Mouse (Mus musculus): ENCODE measurements around the gene Mfsd4b1.

Mfsd4b1 gene

DNA sequence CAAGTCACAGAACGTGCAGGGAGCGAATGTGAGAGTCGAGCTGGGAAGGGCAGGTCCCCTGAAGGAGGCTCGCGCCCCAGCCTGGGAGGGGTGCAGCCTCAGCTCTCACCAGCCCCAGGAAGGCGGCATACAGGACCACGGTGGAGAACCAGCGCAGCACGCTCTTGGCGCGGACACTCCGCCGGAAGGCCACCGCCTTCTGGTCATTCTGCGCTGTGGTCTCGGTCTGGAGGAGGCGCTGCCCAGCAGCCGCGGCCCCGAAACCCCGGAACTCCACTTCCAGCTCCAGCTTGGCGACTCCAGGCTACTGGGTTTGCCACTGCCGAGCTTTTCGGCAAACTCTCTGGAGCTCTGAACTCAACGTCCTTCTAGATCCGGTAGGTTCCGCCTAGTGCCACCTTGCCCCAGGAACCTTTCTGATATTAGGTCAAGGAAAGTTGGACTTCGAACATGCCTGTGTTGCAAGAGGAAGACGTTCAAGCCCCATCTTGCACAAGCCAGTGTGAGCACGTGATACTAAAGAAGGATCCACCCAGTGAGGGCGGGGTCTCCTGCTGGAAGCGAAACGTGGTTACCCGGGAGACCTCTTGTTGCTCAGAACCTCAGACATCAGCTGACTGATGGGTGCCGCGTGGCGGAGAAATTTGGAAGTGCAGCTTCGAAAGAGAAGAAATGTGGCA lies 65.2 kb downstream of the Mfsd4b1 start, which contains the start of gene Mfsd4b3:
Mfsd4b3 (minus strand) TSS at position 393 of the 680 bp plus-strand sequence.
- peak; percentile 82 to 89 for DNase-seq (ENCODE audit: low spot score in 2 of 2)

DNA sequence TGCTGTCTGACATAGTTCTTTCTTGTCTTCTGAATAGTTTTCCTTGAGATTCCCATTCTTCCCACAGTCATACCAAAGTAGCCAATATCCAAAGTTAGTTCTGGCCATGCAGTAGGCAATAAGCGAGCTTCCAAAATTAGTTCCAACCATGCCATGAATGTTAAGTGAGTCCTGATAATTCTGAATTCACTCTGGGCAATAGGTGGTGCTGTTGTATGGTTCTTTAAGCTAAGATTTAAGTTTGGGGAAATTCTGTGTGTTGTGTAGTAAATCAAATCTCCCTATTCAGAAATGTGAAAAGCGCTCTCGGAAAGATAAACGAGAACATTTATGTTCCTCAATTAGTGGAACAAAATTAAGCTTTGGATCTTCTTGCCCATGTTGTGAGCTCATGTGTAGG lies 66.8 kb downstream of the Mfsd4b1 start:
- DNase-seq (ENCODE audit: low spot score in 2 of 2), result no peak

DNA sequence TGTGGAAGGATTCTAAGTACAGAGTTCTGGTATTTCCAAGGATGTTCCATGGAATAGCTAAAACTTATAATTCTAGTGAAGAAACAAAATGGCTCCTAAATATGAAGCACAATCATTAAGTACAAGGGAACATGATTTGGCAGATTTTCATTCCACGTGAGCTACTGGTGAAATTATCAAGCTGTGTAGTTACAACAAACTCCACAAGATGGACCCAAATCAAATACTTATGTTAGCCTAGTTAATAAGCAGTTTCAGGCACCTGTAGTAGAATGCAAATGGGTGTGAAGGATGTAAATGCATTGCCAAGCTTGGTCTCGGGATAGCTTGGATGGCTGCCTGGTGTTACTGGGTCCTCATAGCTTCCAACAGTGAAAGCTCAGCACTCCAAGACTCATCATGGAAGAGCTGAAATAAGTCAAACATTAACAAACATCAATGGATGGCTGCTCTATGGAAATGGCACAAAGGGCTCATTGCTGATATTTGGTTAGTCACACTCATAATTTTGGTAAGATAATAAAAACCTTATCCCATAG lies 68.7 kb downstream of the Mfsd4b1 start:
- DNase-seq (ENCODE audit: low spot score in 2 of 2), result no peak

DNA sequence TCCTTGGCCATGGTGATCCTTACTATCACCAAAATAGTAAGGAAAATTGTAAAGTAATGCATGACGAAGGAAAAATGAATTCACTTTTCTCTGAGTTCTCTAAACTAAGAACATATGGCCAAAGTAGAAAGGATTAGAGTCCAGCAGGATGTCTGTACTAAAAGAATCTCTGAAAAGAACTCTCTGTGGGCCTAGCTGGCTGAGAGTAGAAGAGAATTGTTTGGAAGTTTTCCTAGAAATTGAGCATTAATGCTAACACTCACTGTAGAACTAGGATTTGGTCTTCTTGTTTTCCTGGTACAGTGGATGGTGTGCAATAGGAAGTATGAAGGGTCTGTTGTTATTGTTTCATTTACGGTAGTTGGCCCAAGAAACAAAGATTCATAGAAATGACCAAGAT lies 69.9 kb downstream of the Mfsd4b1 start:
- DNase-seq (ENCODE audit: low spot score in 2 of 2), result no peak

Data from cerebellum, postnatal 4 days (tissue).